Mouse (Mus musculus) kidney, adult 2 months (tissue): ENCODE measurements around the gene Foxp1.

Source experiments
- CTCF ChIP-seq: fragments of 200-500 bp; conservative IDR thresholded peaks from 2 replicates; pipeline ENCODE4 v1.5.1; 2011; ENCODE audit warnings: low read depth, mild to moderate bottlenecking, control low read depth, low read length, moderate library complexity, mixed read lengths; ENCODE audit not compliant: insufficient read depth, insufficient read length
- POLR2A ChIP-seq: fragments of 200-500 bp; IDR thresholded peaks from one replicate; pipeline ENCODE4 v1.6.1; 2011; ENCODE audit warnings: low read depth, low read length, control low read depth

GRCm38 (mm10) chr6:99491146-99491545 is 31.4 kb downstream of the Foxp1 start:
- TF ChIP-seq CTCF (no peak), POLR2A (no peak)
